Mouse (Mus musculus) cerebral cortex, adult 2 months (tissue): ENCODE data around the gene Lrit2.

Experiments used
- WGBS: fragments of 180-500 bp; shearing (Covaris S2); methylation state at CpG from one replicate; pipeline ENCODE4 v1.1.7; 2018; 5-methylcytosine and 5-hydroxymethylcytosine counted together

The Lrit2 gene

DNA sequence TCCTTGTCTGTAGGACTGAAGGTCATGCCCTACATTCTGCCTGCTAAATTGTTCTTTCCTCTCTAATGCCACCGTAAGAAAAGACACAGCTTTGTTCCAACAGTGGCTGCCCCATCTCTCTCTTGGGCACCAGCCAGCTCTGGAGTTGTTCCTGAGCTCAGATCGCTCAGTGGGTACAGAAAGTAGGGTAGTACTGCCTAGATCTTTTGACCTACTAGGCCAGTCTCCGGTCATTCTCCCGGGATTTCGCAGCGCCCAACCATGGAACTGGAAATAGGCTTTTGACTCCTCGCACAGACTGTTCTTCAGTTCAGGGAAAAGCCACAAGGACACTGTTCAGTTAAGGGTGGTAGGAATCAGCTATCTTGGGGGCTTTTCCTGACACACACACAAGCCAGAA, 45.2 kb downstream of the Lrit2 start:
- 74% methylated on average over 7 of the region's 7 CpGs for WGBS

GRCm38 (mm10) chr14:37113922-37114321, 46.2 kb downstream of the Lrit2 start, which contains the start of gene 2610528A11Rik:
TSS of gene 2610528A11Rik (minus strand) at chr14:37114022.
- 73% methylated on average over 3 of the region's 3 CpGs for WGBS

DNA sequence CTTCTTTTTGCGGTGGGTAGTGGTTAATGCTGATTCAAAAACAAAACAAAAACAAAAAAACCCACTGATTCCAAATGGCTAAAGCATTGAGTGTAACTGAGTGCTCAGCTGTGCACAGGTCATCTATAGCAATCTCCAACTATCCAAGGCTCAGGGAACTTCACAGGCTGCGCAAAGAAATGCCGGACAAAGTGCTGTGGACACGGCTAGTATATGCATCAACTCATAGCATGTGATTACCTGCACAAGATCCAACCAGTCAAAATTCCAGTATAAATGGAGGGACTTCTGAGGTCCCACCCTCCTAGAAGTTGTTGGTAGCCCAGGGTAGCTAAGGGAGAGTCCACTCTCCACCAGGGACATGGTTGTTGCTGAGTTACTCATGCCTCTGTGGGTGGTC, 51.5 kb downstream of the Lrit2 start:
- 96% methylated on average over 4 of the region's 4 CpGs for WGBS
